Mouse (Mus musculus): ENCODE data around the gene Eif4g3. TPM values are rescaled to one million over a fixed set of nuclear protein-coding genes. Genes with fewer than 3 reads are reported as not detected.
"Not testable (repeated sequence)": the region's sequence is repeated elsewhere in the genome, so short reads cannot be mapped to it uniquely, and the experiment has no call there.

Gene Eif4g3
- total RNA-seq (2015; ENCODE audit: low replicate concordance) (21.1 and 23.6 TPM in 2 replicates), total RNA-seq (2017; ENCODE audit: low replicate concordance) (11.3 and 14.2 TPM in 2 replicates)

- ATAC-seq (replicated peaks; ENCODE audit: low FRiP score, poor library complexity, severe bottlenecking): peak; percentile 79
These were observed at the start of gene Eif4g3 for GRCm38 (mm10) chr4:137992890-137993289. Gene Eif4g3 (plus strand): TSS chr4:137993022.

GRCm38 (mm10) chr4:137943540-137943939, 49.3 kb upstream of the Eif4g3 start:
- no peak for ATAC-seq (replicated peaks; ENCODE audit: low FRiP score, poor library complexity, severe bottlenecking)

GRCm38 (mm10) chr4:137945376-137945775, 47.4 kb upstream of the Eif4g3 start:
- no peak for ATAC-seq (replicated peaks; ENCODE audit: low FRiP score, poor library complexity, severe bottlenecking)

GRCm38 (mm10) chr4:137946419-137946818, 46.4 kb upstream of the Eif4g3 start:
- ATAC-seq (replicated peaks; ENCODE audit: low FRiP score, poor library complexity, severe bottlenecking): no peak

GRCm38 (mm10) chr4:137952840-137953239, 40.0 kb upstream of the Eif4g3 start:
- ATAC-seq (replicated peaks; ENCODE audit: low FRiP score, poor library complexity, severe bottlenecking): 0 out of 2 replicates have a peak, but pooled peaks have one; percentile 50

- no peak for ATAC-seq (replicated peaks; ENCODE audit: low FRiP score, poor library complexity, severe bottlenecking)
These were observed 38.6 kb upstream of the Eif4g3 start for GRCm38 (mm10) chr4:137954184-137954583.

GRCm38 (mm10) chr4:137954926-137955396, 37.9 kb upstream of the Eif4g3 start:
- no peak for ATAC-seq (replicated peaks; ENCODE audit: low FRiP score, poor library complexity, severe bottlenecking)

- no peak for ATAC-seq (replicated peaks; ENCODE audit: low FRiP score, poor library complexity, severe bottlenecking)
These were observed 36.6 kb upstream of the Eif4g3 start for GRCm38 (mm10) chr4:137956260-137956659.

- ATAC-seq (replicated peaks; ENCODE audit: low FRiP score, poor library complexity, severe bottlenecking): no peak
These were observed 32.7 kb upstream of the Eif4g3 start for GRCm38 (mm10) chr4:137959889-137960665.

GRCm38 (mm10) chr4:137960757-137961156, 32.1 kb upstream of the Eif4g3 start:
- no peak for ATAC-seq (replicated peaks; ENCODE audit: low FRiP score, poor library complexity, severe bottlenecking)

- no peak for ATAC-seq (replicated peaks; ENCODE audit: low FRiP score, poor library complexity, severe bottlenecking)
These were observed 30.0 kb upstream of the Eif4g3 start for GRCm38 (mm10) chr4:137962643-137963350.

- ATAC-seq (replicated peaks; ENCODE audit: low FRiP score, poor library complexity, severe bottlenecking): no peak
These were observed 29.4 kb upstream of the Eif4g3 start for GRCm38 (mm10) chr4:137963431-137963830.

GRCm38 (mm10) chr4:137963881-137964584, 28.8 kb upstream of the Eif4g3 start:
- ATAC-seq (replicated peaks; ENCODE audit: low FRiP score, poor library complexity, severe bottlenecking): peak; percentile 72

- no peak for ATAC-seq (replicated peaks; ENCODE audit: low FRiP score, poor library complexity, severe bottlenecking)
These were observed 28.3 kb upstream of the Eif4g3 start for GRCm38 (mm10) chr4:137964585-137964930.

- ATAC-seq (replicated peaks; ENCODE audit: low FRiP score, poor library complexity, severe bottlenecking): peak; percentile 90
These were observed 24.6 kb upstream of the Eif4g3 start for GRCm38 (mm10) chr4:137968203-137968602.

GRCm38 (mm10) chr4:137970623-137971199, 22.1 kb upstream of the Eif4g3 start:
- ATAC-seq (replicated peaks; ENCODE audit: low FRiP score, poor library complexity, severe bottlenecking): not testable (repeated sequence)

GRCm38 (mm10) chr4:137974856-137975432, 17.9 kb upstream of the Eif4g3 start:
- ATAC-seq (replicated peaks; ENCODE audit: low FRiP score, poor library complexity, severe bottlenecking): not testable (repeated sequence)

- ATAC-seq (replicated peaks; ENCODE audit: low FRiP score, poor library complexity, severe bottlenecking): not testable (repeated sequence)
These were observed 13.7 kb upstream of the Eif4g3 start for GRCm38 (mm10) chr4:137979066-137979644.

- no peak for ATAC-seq (replicated peaks; ENCODE audit: low FRiP score, poor library complexity, severe bottlenecking)
These were observed 10.0 kb upstream of the Eif4g3 start for GRCm38 (mm10) chr4:137982869-137983268.

Measured in erythroblast, adult 5-6 weeks (primary cell).